Mouse (Mus musculus): ENCODE data around the gene Gm10577. TPM values are rescaled to one million over a fixed set of nuclear protein-coding genes. Genes with fewer than 3 reads are reported as not detected.
A peak's percentile ranks its signal among the peaks of the same experiment; 100 is the strongest.

The Gm10577 gene
- total RNA-seq, 2 experiments from 2014 or later: not detected

DNA sequence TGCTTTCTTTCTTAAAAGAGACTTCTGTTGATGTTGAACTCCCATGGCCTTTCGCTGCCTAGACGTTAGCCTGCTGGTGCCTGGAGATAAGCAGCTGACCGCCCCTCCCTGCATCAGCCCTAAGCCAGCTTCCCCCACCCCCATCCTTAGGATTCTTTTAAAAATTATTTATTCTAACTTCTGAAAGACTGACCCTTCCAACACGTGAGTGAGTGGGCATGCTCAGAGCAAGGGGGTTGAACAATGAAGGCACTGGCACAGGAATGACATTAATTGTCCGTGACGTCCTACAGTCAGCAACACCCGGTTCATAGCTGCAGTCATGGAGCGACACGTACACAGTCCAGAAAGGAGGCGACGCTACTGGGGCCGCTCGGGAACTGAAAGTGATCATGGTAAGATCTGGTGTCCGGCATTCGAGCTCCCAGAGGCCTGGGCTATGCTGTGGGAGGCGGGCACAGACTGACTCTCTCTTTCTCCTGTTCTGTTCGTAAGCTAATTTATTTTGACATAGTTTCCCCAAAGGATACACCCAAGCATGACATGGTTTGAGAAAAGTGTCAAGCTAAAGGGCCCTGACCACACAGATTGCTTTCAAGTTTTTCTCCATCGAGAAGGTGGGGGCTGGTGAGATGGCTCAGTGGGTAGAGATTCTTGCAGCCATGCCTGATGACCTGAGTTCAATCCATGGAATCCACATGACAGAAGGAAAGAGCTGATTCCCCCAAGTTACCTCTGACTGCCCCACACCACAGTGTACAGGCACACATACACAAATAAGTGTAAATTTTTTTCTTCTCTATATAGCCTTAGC, 25.8 kb downstream of the Gm10577 start:
- no peak overlapping the region for H3K4me3 ChIP-seq
- intact Hi-C loops (cut with DNase I): loop anchor here (5.0 kb wide), 2 partner anchors 82 to 93 kb away; no protein-coding TSS in a partner anchor
- no peak for DNase-seq (ENCODE audit: extremely low spot score in 1 of 2, low spot score in 2 of 2)
- TF ChIP-seq CTCF (IDR thresholded peaks at IDR 0.05): no peak
- H3K27ac ChIP-seq: no peak overlapping the region

GRCm38 (mm10) chr4:100992086-100992485, 28.4 kb downstream of the Gm10577 start:
- no peak for DNase-seq (ENCODE audit: extremely low spot score in 1 of 2, low spot score in 2 of 2)
- Histone ChIP-seq H3K27ac (no peak overlapping the region), H3K4me3 (no peak overlapping the region)
- no peak for TF ChIP-seq CTCF (IDR thresholded peaks at IDR 0.05)
- intact Hi-C loops (cut with DNase I): loop anchor here (5.0 kb wide), 1 partner anchor 80 kb away; no protein-coding TSS in a partner anchor

GRCm38 (mm10) chr4:100990996-100991395, 29.5 kb downstream of the Gm10577 start:
- intact Hi-C loops (cut with DNase I): loop anchor here (5.0 kb wide), 1 partner anchor 79 kb away; no protein-coding TSS in a partner anchor
- DNase-seq (ENCODE audit: extremely low spot score in 1 of 2, low spot score in 2 of 2): no peak
- no peak for TF ChIP-seq CTCF (IDR thresholded peaks at IDR 0.05)
- no peak overlapping the region for H3K27ac ChIP-seq
- no peak overlapping the region for H3K4me3 ChIP-seq

- no peak overlapping the region for H3K27ac ChIP-seq
- no peak for DNase-seq (ENCODE audit: extremely low spot score in 1 of 2, low spot score in 2 of 2)
- H3K4me3 ChIP-seq: no peak overlapping the region
- intact Hi-C loops (cut with DNase I): loop anchor here (2.0 to 5.0 kb wide), 3 partner anchors 212 to 400 kb away; partner anchors contain the start of gene Cachd1
- TF ChIP-seq CTCF (IDR thresholded peaks at IDR 0.05): peak; percentile 62
These were observed 32.2 kb downstream of the Gm10577 start for GRCm38 (mm10) chr4:100988231-100988799.

- TF ChIP-seq CTCF (IDR thresholded peaks at IDR 0.05): peak; percentile 22
- Histone ChIP-seq H3K27ac (no peak overlapping the region), H3K4me3 (no peak overlapping the region)
- DNase-seq (ENCODE audit: extremely low spot score in 1 of 2, low spot score in 2 of 2): no peak
- intact Hi-C loops (cut with DNase I): loop anchor here (5.0 kb wide), 1 partner anchor 265 kb away; no protein-coding TSS in a partner anchor
These were observed 33.3 kb downstream of the Gm10577 start for GRCm38 (mm10) chr4:100987187-100987586.

- intact Hi-C loops (cut with DNase I): no loop called here
- H3K4me3 ChIP-seq: no peak overlapping the region
- H3K27ac ChIP-seq: no peak overlapping the region
- DNase-seq (ENCODE audit: extremely low spot score in 1 of 2, low spot score in 2 of 2): no peak
- no peak; the same call in 1 of the 2 replicates for TF ChIP-seq CTCF (IDR thresholded peaks at IDR 0.05)
These were observed 43.0 kb downstream of the Gm10577 start for GRCm38 (mm10) chr4:100977522-100977921.

DNA sequence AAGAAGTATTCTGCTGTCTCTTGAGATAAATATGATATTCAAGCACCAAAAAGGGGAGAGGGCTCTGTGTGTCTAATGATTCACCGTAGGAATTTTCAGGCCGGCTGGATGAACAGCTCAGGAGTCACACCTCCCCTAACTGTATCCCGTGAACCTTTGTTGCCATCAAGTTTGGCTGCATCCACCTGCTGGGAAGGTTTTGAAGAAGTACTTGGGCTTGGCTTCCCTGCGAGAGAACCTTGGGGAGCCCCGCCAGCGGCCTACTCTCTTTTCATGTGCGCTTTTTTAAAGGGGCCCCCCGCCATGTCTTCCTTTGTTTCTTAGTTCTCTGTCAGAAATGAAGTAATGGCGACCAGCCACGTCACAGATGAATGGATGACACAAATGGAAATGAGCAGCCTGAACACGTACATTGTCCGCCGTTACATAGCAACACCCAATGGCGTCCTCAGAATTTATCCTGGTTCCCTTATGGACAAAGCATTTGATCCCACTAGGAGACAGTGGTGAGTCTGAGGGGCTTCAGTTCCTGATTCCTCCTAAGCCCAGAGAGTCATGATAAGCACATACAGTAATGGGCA, 46.0 kb downstream of the Gm10577 start:
- no peak for DNase-seq (ENCODE audit: extremely low spot score in 1 of 2, low spot score in 2 of 2)
- H3K27ac ChIP-seq: no peak overlapping the region
- TF ChIP-seq CTCF (IDR thresholded peaks at IDR 0.05): no peak
- intact Hi-C loops (cut with DNase I): loop anchor here (5.0 kb wide), 1 partner anchor 197 kb away; the partner anchor contains the start of gene Cachd1
- H3K4me3 ChIP-seq: no peak overlapping the region

GRCm38 (mm10) chr4:100973641-100974454, 46.6 kb downstream of the Gm10577 start:
- H3K27ac ChIP-seq: no peak overlapping the region
- no peak for DNase-seq (ENCODE audit: extremely low spot score in 1 of 2, low spot score in 2 of 2)
- intact Hi-C loops (cut with DNase I): loop anchor here (5.0 kb wide), 1 partner anchor 197 kb away; the partner anchor contains the start of gene Cachd1
- H3K4me3 ChIP-seq: no peak overlapping the region
- no peak for TF ChIP-seq CTCF (IDR thresholded peaks at IDR 0.05)

Other genes starting within 250 kb of the Gm10577 start
- 10 to 100 TPM in 1 of 2 experiments, 1 to 10 TPM in 1; 9.2 to 15.9 TPM for gene Cachd1, start 244.0 kb downstream of the Gm10577 start, total RNA-seq (2021)
- 10 to 100 TPM; 18.1 to 22.3 TPM for gene Raver2, start 48.3 kb upstream of the Gm10577 start, total RNA-seq (2021)
- gene Jak1, start 244.6 kb upstream of the Gm10577 start, total RNA-seq (2021): 100 to 1,000 TPM; 121 to 129 TPM